7 mouse cellular contexts compared by ENCODE assay signal in genomic region chr19:31762411-31763245, GRCm38 (mm10). TPM values are rescaled to one million over a fixed set of nuclear protein-coding genes. Genes with fewer than 3 reads are reported as not detected.
DNase-seq lines count a peak whose midpoint lies in the region; ATAC-seq lines count a peak whose summit lies in the region.

No protein-coding gene starts in this region.

- peak; percentile 90 for ATAC-seq in lung, embryonic 16.5 days (ENCODE audit: low read depth)
- no peak for ATAC-seq in frontal cortex, adult (ENCODE audit: low TSS enrichment)

- H3K4me3 ChIP-seq in lung, embryonic 16.5 days (ENCODE audit: low read length), result peak overlapping the region; percentile 83

- WGBS in lung, embryonic 16.5 days, result under 1% methylated on average over 24 of the region's 24 CpGs

- H3K27me3 ChIP-seq in lung, embryonic 16.5 days (ENCODE audit: control insufficient read depth, insufficient read depth, low read depth, low read length), result no peaks in the 10 kb centered on the region

- peak; percentile 39 to 46 for DNase-seq in adrenal gland, adult 18-20 months (ENCODE audit: low spot score in 2 of 2)
- peak; percentile 85 for DNase-seq in embryo, embryonic 11 days
- DNase-seq in heart, adult 9 months (ENCODE audit: low spot score in 2 of 2), result peak; percentile 64 to 69
- DNase-seq in kidney, adult 8-10 months, result peak; percentile 20 to 45
- DNase-seq in ovary, postnatal 36 days (ENCODE audit: low spot score), result peak; percentile 36

- peak overlapping the region; percentile 94 for H3K4me2 ChIP-seq in lung, embryonic 16.5 days (ENCODE audit: low read depth, low read length)

- no peaks in the 10 kb centered on the region for H3K9me3 ChIP-seq in lung, embryonic 16.5 days (ENCODE audit: control insufficient read depth, low read length)

- peak overlapping the region; percentile 77 for H3K9ac ChIP-seq in lung, embryonic 16.5 days (ENCODE audit: low read length)

- peaks cover 12% of the 10 kb centered on the region for H3K4me1 ChIP-seq in lung, embryonic 16.5 days (replicated peaks; ENCODE audit: control insufficient read depth, insufficient read depth, low read length)

- H3K36me3 ChIP-seq in lung, embryonic 16.5 days (ENCODE audit: control insufficient read depth, insufficient read depth, low read length), result no peaks in the 10 kb centered on the region

- H3K27ac ChIP-seq in lung, embryonic 16.5 days (ENCODE audit: low read length), result peak overlapping the region; percentile 93

RNA-seq across cellular contexts. Expression of gene Prkg1, which starts 2.2 kb away (rescaled TPM):
- 1 to 10 TPM; 6.3 to 6.4 TPM for total RNA-seq in adrenal gland, adult 18-20 months (2021)
- polyA plus RNA-seq in lung, embryonic 16.5 days (2015; fragmentation: Nextera tagmentation; extraction: Ambion mirVana), result 5.7 and 6.9 TPM in 2 replicates

Comparison
In these comparisons a context has a peak if more than half of its experiments do, and no peak if none do; other contexts are left out.
1. DNase-seq: peak in every context shown above with its lines; median percentile 85 in embryo, embryonic 11 days; 66 in heart, adult 9 months; 42 in adrenal gland, adult 18-20 months; 36 in ovary, postnatal 36 days; 32 in kidney, adult 8-10 months.